Mouse (Mus musculus) stomach, postnatal 0 days (tissue): ENCODE results near the gene Bnc2. TPM values are rescaled to one million over a fixed set of nuclear protein-coding genes. Genes with fewer than 3 reads are reported as not detected.

Source experiments
- ATAC-seq: fragments of 200-750 bp; cut with Nextera tagmentation; 2 replicates; pipeline ENCODE4 v1.8.0; 2017; ENCODE audit not compliant: low FRiP score, low TSS enrichment
- DNase-seq: peaks from one replicate; pipeline ENCODE4 v3.0.0-alpha.2; 2016; ENCODE audit warnings: low spot score
- H3K27ac ChIP-seq: fragments of 300-500 bp; sonication (generic); replicated peaks from 2 replicates; pipeline ENCODE4 v1.5.1; 2014; ENCODE audit warnings: mild to moderate bottlenecking, control low read depth
- H3K27me3 ChIP-seq: fragments of 300-500 bp; sonication (generic); 2 replicates; pipeline ENCODE4 v1.6.1; 2014; ENCODE audit warnings: low read length; ENCODE audit not compliant: control insufficient read depth, insufficient read depth
- H3K36me3 ChIP-seq: fragments of 300-500 bp; sonication (generic); 2 replicates; pipeline ENCODE4 v1.6.1; 2014; ENCODE audit warnings: low read length, mixed read lengths; ENCODE audit not compliant: control insufficient read depth, insufficient read depth
- H3K4me1 ChIP-seq: fragments of 300-500 bp; sonication (generic); replicated peaks from 2 replicates; pipeline ENCODE4 v1.6.1; 2014; ENCODE audit warnings: antibody characterized with exemption; ENCODE audit not compliant: control insufficient read depth, insufficient read depth
- H3K4me2 ChIP-seq: fragments of 300-500 bp; sonication (generic); replicated peaks from 2 replicates; pipeline ENCODE4 v1.6.1; 2014; ENCODE audit warnings: low read depth, mild to moderate bottlenecking, control low read depth, moderate library complexity
- H3K4me3 ChIP-seq: fragments of 300-500 bp; sonication (generic); 2 replicates; pipeline ENCODE4 v1.5.1; 2014; ENCODE audit warnings: low read depth, low read length, control low read depth
- H3K9ac ChIP-seq: fragments of 300-500 bp; sonication (generic); 2 replicates; pipeline ENCODE4 v1.6.1; 2014; ENCODE audit warnings: mild to moderate bottlenecking, low read length, control low read depth, mixed read lengths
- H3K9me3 ChIP-seq: fragments of 300-500 bp; sonication (generic); 2 replicates; pipeline ENCODE4 v1.6.1; 2016; ENCODE audit warnings: low read length; ENCODE audit not compliant: control insufficient read depth
- CTCF ChIP-seq: IDR thresholded peaks from 2 replicates; pipeline ENCODE4 v1.5.1; 2016; ENCODE audit warnings: antibody characterized with exemption, low read depth, mild to moderate bottlenecking, moderate library complexity
- EP300 ChIP-seq: optimal IDR thresholded peaks from 2 replicates; pipeline ENCODE3; 2016; ENCODE audit warnings: antibody characterized with exemption
- WGBS: fragments of 180-500 bp; shearing (Covaris S2); extraction: QIAGEN DNeasy Blood & Tissue Kit; methylation state at CpG from one replicate; pipeline ENCODE4 v1.1.7; 2014; 5-methylcytosine and 5-hydroxymethylcytosine counted together
- polyA plus RNA-seq: library from polyadenylated mRNA; unstranded; fragments of >200 nt; fragmentation: Nextera tagmentation; extraction: Ambion mirVana; gene quantifications from 2 replicates; pipeline ENCODE4 v1.2.1, GENCODE M21; 2015

Bnc2 gene
- polyA plus RNA-seq, 1 experiment from 2014 or later: 5.8 TPM

DNA sequence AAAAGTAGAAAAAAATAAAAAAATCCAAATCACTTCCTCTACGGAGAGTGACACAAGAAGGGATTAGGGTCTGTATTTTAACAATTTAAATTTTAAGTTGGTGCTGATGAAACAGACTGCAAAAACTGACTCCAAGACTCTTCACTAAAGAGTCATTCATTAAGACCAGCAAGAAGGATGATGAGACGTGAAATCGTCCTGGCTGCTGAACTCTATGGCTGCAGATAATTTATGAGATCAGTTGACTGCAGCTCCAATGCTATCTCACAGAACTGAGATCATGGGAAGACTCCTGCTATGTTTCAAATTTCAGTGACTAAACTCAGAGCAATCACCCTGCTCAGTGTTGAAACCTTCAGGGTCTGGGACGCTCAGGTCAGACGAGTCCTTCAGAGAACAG, 345.4 kb downstream of the Bnc2 start:
- no peaks in the 10 kb centered on the region for H3K4me1 ChIP-seq
- H3K27me3 ChIP-seq: no peaks in the 10 kb centered on the region
- H3K4me2 ChIP-seq: no peak overlapping the region
- H3K27ac ChIP-seq: no peak overlapping the region
- DNase-seq (no peak), ATAC-seq (no peak)
- H3K9me3 ChIP-seq: no peaks in the 10 kb centered on the region
- H3K4me3 ChIP-seq: no peak overlapping the region
- TF ChIP-seq EP300: no peak
- no peak for TF ChIP-seq CTCF
- H3K36me3 ChIP-seq: no peaks in the 10 kb centered on the region
- no peak overlapping the region for H3K9ac ChIP-seq
- 75% methylated on average over 5 of the region's 5 CpGs for WGBS

GRCm38 (mm10) chr4:84324371-84324770, 350.7 kb downstream of the Bnc2 start:
- whole genome bisulfite sequencing: 68% methylated on average over 4 of the region's 4 CpGs
- no peak overlapping the region for H3K9ac ChIP-seq
- H3K27me3 ChIP-seq: no peaks in the 10 kb centered on the region
- no peaks in the 10 kb centered on the region for H3K36me3 ChIP-seq
- H3K4me3 ChIP-seq: no peak overlapping the region
- TF ChIP-seq CTCF (no peak), EP300 (no peak)
- no peak for DNase-seq
- H3K4me2 ChIP-seq: no peak overlapping the region
- no peaks in the 10 kb centered on the region for H3K4me1 ChIP-seq
- H3K27ac ChIP-seq: no peak overlapping the region
- ATAC-seq: no peak
- no peaks in the 10 kb centered on the region for H3K9me3 ChIP-seq

GRCm38 (mm10) chr4:84321598-84321997, 353.5 kb downstream of the Bnc2 start:
- H3K4me2 ChIP-seq: no peak overlapping the region
- no peak overlapping the region for H3K4me3 ChIP-seq
- H3K4me1 ChIP-seq: no peaks in the 10 kb centered on the region
- no peaks in the 10 kb centered on the region for H3K9me3 ChIP-seq
- ATAC-seq: no peak
- no peak for TF ChIP-seq EP300
- TF ChIP-seq CTCF: no peak
- H3K36me3 ChIP-seq: no peaks in the 10 kb centered on the region
- DNase-seq: no peak
- H3K27ac ChIP-seq: no peak overlapping the region
- no peak overlapping the region for H3K9ac ChIP-seq
- no peaks in the 10 kb centered on the region for H3K27me3 ChIP-seq
- 33% methylated on average over 2 of the region's 2 CpGs for WGBS

- Histone ChIP-seq H3K4me2 (no peak overlapping the region), H3K4me3 (no peak overlapping the region), H3K9me3 (no peaks in the 10 kb centered on the region), H3K27ac (no peak overlapping the region), H3K36me3 (no peaks in the 10 kb centered on the region), H3K27me3 (no peaks in the 10 kb centered on the region), H3K4me1 (no peaks in the 10 kb centered on the region), H3K9ac (no peak overlapping the region)
- DNase-seq: no peak
- TF ChIP-seq CTCF (no peak), EP300 (no peak)
- ATAC-seq: no peak
- WGBS: 84% methylated on average over 3 of the region's 3 CpGs
Measured at GRCm38 (mm10) chr4:84317421-84317820, 357.7 kb downstream of the Bnc2 start.

DNA sequence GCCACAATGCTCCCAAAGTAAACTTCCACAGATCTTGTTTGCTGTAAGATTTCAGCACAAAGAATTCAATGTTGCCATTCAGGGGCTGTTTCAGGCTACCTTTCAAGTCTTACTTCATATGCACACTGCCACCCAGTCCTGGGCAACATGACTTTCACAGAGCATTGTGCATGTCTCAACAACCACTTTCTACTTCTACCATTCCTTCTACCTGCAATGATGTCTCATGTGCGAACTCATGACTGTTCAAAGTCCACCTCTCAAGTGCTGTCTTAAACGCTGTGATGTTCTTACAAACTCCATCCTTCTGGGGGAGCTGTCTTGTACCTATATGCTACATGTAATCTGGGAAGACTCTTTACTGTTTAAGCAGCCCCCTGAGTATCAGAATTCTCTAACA, 363.7 kb downstream of the Bnc2 start:
- DNase-seq (no peak), ATAC-seq (peak; percentile 49; the same call in 1 of the 2 replicates)
- Histone ChIP-seq H3K27ac (no peak overlapping the region), H3K4me1 (no peaks in the 10 kb centered on the region), H3K4me2 (no peak overlapping the region), H3K36me3 (no peaks in the 10 kb centered on the region), H3K4me3 (no peak overlapping the region), H3K9me3 (no peaks in the 10 kb centered on the region), H3K9ac (no peak overlapping the region), H3K27me3 (no peaks in the 10 kb centered on the region)
- 61% methylated on average over 2 of the region's 2 CpGs for WGBS
- no peak for TF ChIP-seq EP300
- TF ChIP-seq CTCF: peak; percentile 34; the same call in 1 of the 2 replicates

DNA sequence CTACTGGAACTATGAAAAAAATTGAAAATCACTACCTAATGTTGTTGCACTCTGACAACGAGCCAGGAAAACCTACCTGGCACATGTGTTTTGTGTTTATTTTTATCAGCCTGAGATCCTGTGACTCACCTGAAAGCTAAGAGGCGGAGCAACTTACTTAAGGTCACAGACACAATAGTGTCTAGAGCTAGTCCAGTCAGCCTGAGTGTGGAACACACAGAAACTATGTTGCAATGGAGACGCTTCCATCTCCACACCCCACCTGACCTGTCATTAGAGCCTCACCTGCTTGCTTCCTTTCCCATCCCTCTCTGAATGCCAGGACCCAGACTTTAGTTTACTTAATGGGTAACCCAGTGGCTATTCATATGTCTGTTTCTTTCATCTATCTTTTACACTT, 364.2 kb downstream of the Bnc2 start:
- Histone ChIP-seq H3K4me3 (no peak overlapping the region), H3K36me3 (no peaks in the 10 kb centered on the region), H3K9me3 (no peaks in the 10 kb centered on the region), H3K4me2 (no peak overlapping the region), H3K9ac (no peak overlapping the region), H3K27ac (no peak overlapping the region), H3K27me3 (no peaks in the 10 kb centered on the region), H3K4me1 (no peaks in the 10 kb centered on the region)
- DNase-seq (peak; percentile 28), ATAC-seq (peak; percentile 83)
- no peak for TF ChIP-seq CTCF
- no peak for TF ChIP-seq EP300
- 64% methylated on average over 3 of the region's 3 CpGs for WGBS
